Mouse (Mus musculus): ENCODE measurements around the gene Zcchc7. TPM values are rescaled to one million over a fixed set of nuclear protein-coding genes. Genes with fewer than 3 reads are reported as not detected.

The Zcchc7 gene
- total RNA-seq (2022), result 10 to 100 TPM in 3 of 4 experiments, 1 to 10 TPM in 1; 8.4 to 16.7 (median 14.5) TPM

GRCm38 (mm10) chr4:44755553-44756133 is at the start of gene Zcchc7:
Gene Zcchc7, plus strand, starts transcription at chr4:44755877.
- DNase-seq (ENCODE audit: low spot score), result no peak

GRCm38 (mm10) chr4:44705967-44706366 is 49.7 kb upstream of the Zcchc7 start:
- DNase-seq (ENCODE audit: low spot score), result no peak

- DNase-seq (ENCODE audit: low spot score), result no peak
Observed at GRCm38 (mm10) chr4:44706865-44707264, 48.8 kb upstream of the Zcchc7 start.

- DNase-seq (ENCODE audit: low spot score), result no peak
Observed at GRCm38 (mm10) chr4:44708311-44708710, 47.4 kb upstream of the Zcchc7 start.

- DNase-seq (ENCODE audit: low spot score), result no peak
Observed at GRCm38 (mm10) chr4:44709091-44709695, 46.5 kb upstream of the Zcchc7 start.

GRCm38 (mm10) chr4:44709740-44710700 is 45.7 kb upstream of the Zcchc7 start, which contains the start of gene Pax5:
Gene Pax5, minus strand, starts transcription at chr4:44710487.
- no peak for DNase-seq (ENCODE audit: low spot score)

GRCm38 (mm10) chr4:44710701-44711097 is 45.0 kb upstream of the Zcchc7 start:
- no peak for DNase-seq (ENCODE audit: low spot score)

GRCm38 (mm10) chr4:44711136-44711900 is 44.4 kb upstream of the Zcchc7 start:
- DNase-seq (ENCODE audit: low spot score), result no peak

GRCm38 (mm10) chr4:44712051-44712700 is 43.5 kb upstream of the Zcchc7 start:
- no peak for DNase-seq (ENCODE audit: low spot score)

- no peak for DNase-seq (ENCODE audit: low spot score)
Observed at GRCm38 (mm10) chr4:44712786-44713553, 42.7 kb upstream of the Zcchc7 start.

GRCm38 (mm10) chr4:44713554-44714051 is 42.1 kb upstream of the Zcchc7 start:
- DNase-seq (ENCODE audit: low spot score), result no peak

GRCm38 (mm10) chr4:44714111-44714621 is 41.5 kb upstream of the Zcchc7 start:
- DNase-seq (ENCODE audit: low spot score), result no peak

GRCm38 (mm10) chr4:44715621-44716160 is 40.0 kb upstream of the Zcchc7 start:
- DNase-seq (ENCODE audit: low spot score), result no peak

- no peak for DNase-seq (ENCODE audit: low spot score)
Observed at GRCm38 (mm10) chr4:44716391-44716790, 39.3 kb upstream of the Zcchc7 start.

GRCm38 (mm10) chr4:44717676-44718075 is 38.0 kb upstream of the Zcchc7 start:
- no peak for DNase-seq (ENCODE audit: low spot score)

- no peak for DNase-seq (ENCODE audit: low spot score)
Observed at GRCm38 (mm10) chr4:44720046-44720445, 35.6 kb upstream of the Zcchc7 start.

GRCm38 (mm10) chr4:44721237-44721636 is 34.4 kb upstream of the Zcchc7 start:
- DNase-seq (ENCODE audit: low spot score), result no peak

- no peak for DNase-seq (ENCODE audit: low spot score)
Observed at GRCm38 (mm10) chr4:44740471-44740870, 15.2 kb upstream of the Zcchc7 start.

- DNase-seq (ENCODE audit: low spot score), result peak; percentile 94
Observed at GRCm38 (mm10) chr4:44756134-44756951, 666 bp downstream of the Zcchc7 start.

Data from heart, adult 8-10 months (tissue).